Mouse (Mus musculus): ENCODE results near the gene Papola. TPM values are rescaled to one million over a fixed set of nuclear protein-coding genes. Genes with fewer than 3 reads are reported as not detected.

The Papola gene
- total RNA-seq, 1 experiment, result 131 TPM

DNA sequence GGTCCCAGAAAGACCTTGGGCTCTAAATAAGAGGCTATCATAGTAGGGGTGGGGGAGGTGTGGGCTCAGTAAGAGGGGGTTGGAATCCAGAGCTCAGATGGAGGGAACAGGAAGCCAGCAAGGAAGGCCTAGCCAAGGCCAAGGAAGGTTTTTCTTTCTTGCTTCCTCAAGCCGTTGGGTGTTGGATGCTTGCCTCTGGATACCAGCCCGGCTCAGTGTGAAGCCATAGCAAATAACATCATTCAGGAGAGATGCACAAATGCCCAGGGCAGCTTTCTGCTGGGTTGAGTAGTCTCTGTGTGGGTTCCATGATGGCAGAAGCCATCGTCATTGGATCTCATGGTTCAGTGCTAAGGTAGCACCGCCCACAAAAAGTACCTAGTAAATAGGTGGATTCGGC, 94.3 kb downstream of the Papola start:
- in situ Hi-C loops (cut with MboI; ENCODE audit: low sequenced_read_pairs in 2 of 2, unreplicated experiment in 2 of 2), result no loop called here
- no peak for DNase-seq (ENCODE audit: low read depth, low spot score)
- Histone ChIP-seq H3K27ac (ENCODE audit: insufficient read depth, low read depth, low read length, poor library complexity, severe bottlenecking) (no peak overlapping the region), H3K9ac (ENCODE audit: insufficient read depth, low read depth, low read length, poor library complexity, severe bottlenecking) (no peak overlapping the region), H3K9me3 (ENCODE audit: control insufficient read depth, insufficient read depth, low read depth, low read length) (no peaks in the 10 kb centered on the region), H3K4me1 (ENCODE audit: control insufficient read depth in 2 of 2, insufficient read depth in 2 of 2, low read length in 2 of 2, poor library complexity in 1 of 2) (no peaks in the 10 kb centered on the region), H3K36me3 (ENCODE audit: control insufficient read depth, insufficient read depth, low read length, poor library complexity, severe bottlenecking) (no peaks in the 10 kb centered on the region), H3K4me3 (ENCODE audit: insufficient read depth in 1 of 2, low read depth in 1 of 2, low read length in 2 of 2, poor library complexity in 1 of 2, severe bottlenecking in 1 of 2) (no peak overlapping the region)
- TF ChIP-seq MAFK (IDR thresholded peaks at IDR 0.05; ENCODE audit: insufficient read depth, low read depth, low read length) (no peak), ZC3H11A (IDR thresholded peaks at IDR 0.05; ENCODE audit: borderline replicate concordance, low read depth, low read length) (no peak), ZNF384 (IDR thresholded peaks at IDR 0.05; ENCODE audit: low read depth, low read length) (no peak), CHD2 (IDR thresholded peaks at IDR 0.05; ENCODE audit: low read depth, low read length) (no peak), HCFC1 (IDR thresholded peaks at IDR 0.05; ENCODE audit: borderline replicate concordance, insufficient read depth, low read length) (no peak)

DNA sequence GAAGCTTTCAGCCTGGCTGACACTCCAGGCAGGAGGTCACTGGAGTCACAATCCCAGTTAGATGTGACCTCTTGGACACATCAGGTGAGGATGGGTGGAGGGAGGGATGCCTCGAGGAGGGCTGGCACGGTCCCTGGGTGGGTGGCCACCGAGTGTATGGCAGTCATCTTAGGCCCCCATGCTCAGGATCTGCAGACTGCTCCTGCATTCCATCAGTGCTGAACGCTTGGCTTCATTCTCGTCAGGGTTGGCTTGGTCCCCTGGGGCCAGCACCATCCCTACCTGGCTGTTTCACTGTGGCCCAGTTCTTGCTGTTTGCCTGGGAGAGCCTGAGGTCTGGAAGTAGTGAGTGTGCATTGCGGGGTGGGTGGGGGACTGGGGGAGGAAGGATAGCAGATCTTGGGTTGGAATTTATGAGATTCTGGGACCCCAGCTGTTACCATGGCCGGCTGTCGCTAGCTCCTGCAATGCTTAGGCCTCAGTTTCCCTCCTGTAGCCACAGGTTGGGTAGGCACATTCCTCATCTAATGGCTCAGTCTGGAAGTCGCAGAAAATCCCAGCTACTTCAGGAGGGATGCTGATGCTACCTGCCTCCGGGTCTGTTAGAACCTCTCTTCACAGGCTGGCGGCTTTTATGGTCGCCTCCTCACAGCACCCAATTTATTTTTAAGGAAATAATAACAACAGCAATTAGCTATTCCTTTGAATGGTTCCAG, 99.5 kb downstream of the Papola start:
- no peak overlapping the region for H3K9ac ChIP-seq (ENCODE audit: insufficient read depth, low read depth, low read length, poor library complexity, severe bottlenecking)
- TF ChIP-seq ZNF384 (IDR thresholded peaks at IDR 0.05; ENCODE audit: low read depth, low read length) (no peak), CHD2 (IDR thresholded peaks at IDR 0.05; ENCODE audit: low read depth, low read length) (no peak), MAFK (IDR thresholded peaks at IDR 0.05; ENCODE audit: insufficient read depth, low read depth, low read length) (no peak), HCFC1 (IDR thresholded peaks at IDR 0.05; ENCODE audit: borderline replicate concordance, insufficient read depth, low read length) (no peak), ZC3H11A (IDR thresholded peaks at IDR 0.05; ENCODE audit: borderline replicate concordance, low read depth, low read length) (no peak)
- in situ Hi-C loops (cut with MboI; ENCODE audit: low sequenced_read_pairs in 2 of 2, unreplicated experiment in 2 of 2), result no loop called here
- H3K27ac ChIP-seq (ENCODE audit: insufficient read depth, low read depth, low read length, poor library complexity, severe bottlenecking), result no peak overlapping the region
- H3K4me3 ChIP-seq (ENCODE audit: insufficient read depth in 1 of 2, low read depth in 1 of 2, low read length in 2 of 2, poor library complexity in 1 of 2, severe bottlenecking in 1 of 2), result no peak overlapping the region
- H3K4me1 ChIP-seq (ENCODE audit: control insufficient read depth in 2 of 2, insufficient read depth in 2 of 2, low read length in 2 of 2, poor library complexity in 1 of 2), result peaks cover 0 to 3% of the 10 kb centered on the region in 2 experiments; a peak in 2 of 4 replicates
- no peaks in the 10 kb centered on the region for H3K9me3 ChIP-seq (ENCODE audit: control insufficient read depth, insufficient read depth, low read depth, low read length)
- DNase-seq (ENCODE audit: low read depth, low spot score), result no peak
- no peaks in the 10 kb centered on the region for H3K36me3 ChIP-seq (ENCODE audit: control insufficient read depth, insufficient read depth, low read length, poor library complexity, severe bottlenecking)

DNA sequence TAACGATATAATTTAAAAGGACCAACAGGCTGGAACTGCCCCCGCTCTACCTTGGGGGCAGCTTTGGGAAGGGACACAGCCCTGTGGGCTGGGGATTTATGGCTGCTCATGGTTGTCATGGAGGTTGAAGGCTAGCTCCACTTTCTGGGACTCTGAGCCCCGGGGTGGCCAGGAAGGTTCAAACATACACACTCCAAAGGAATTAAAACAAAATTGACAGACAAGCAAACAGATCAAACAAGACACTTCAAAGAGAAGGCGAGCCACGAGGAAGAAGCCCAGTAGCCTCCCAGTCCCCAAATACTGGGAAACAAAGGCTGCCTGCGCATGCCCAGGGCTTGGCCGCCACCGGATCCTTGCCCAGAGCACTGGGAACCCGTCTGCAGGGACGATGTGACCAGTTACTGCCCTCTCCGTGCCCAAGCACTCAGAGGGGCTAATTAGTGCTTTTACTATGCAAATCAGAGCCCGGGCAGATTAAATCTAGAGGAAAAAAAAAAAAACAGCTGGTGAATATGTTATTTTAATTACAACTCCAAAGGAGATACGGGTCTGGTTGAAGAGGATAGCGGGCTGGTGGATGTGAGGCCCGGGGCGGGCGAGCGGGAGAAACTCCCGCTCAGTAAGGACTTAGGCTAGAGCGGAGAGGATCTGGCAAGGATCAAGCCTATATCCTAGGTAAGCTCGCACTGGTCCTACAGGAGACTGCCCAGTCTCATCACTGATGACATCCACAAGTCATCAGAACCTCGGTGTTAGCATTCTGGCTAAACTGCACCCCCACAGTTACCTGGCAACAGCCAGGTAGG, 100.2 kb downstream of the Papola start:
- H3K9ac ChIP-seq (ENCODE audit: insufficient read depth, low read depth, low read length, poor library complexity, severe bottlenecking), result no peak overlapping the region
- in situ Hi-C loops (cut with MboI; ENCODE audit: low sequenced_read_pairs in 2 of 2, unreplicated experiment in 2 of 2), result no loop called here
- no peak overlapping the region for H3K4me3 ChIP-seq (ENCODE audit: insufficient read depth in 1 of 2, low read depth in 1 of 2, low read length in 2 of 2, poor library complexity in 1 of 2, severe bottlenecking in 1 of 2)
- no peaks in the 10 kb centered on the region for H3K9me3 ChIP-seq (ENCODE audit: control insufficient read depth, insufficient read depth, low read depth, low read length)
- no peak for DNase-seq (ENCODE audit: low read depth, low spot score)
- no peak overlapping the region for H3K27ac ChIP-seq (ENCODE audit: insufficient read depth, low read depth, low read length, poor library complexity, severe bottlenecking)
- no peaks in the 10 kb centered on the region for H3K36me3 ChIP-seq (ENCODE audit: control insufficient read depth, insufficient read depth, low read length, poor library complexity, severe bottlenecking)
- peaks cover 0 to 3% of the 10 kb centered on the region in 2 experiments; a peak in 2 of 4 replicates for H3K4me1 ChIP-seq (ENCODE audit: control insufficient read depth in 2 of 2, insufficient read depth in 2 of 2, low read length in 2 of 2, poor library complexity in 1 of 2)
- no peak for TF ChIP-seq ZC3H11A (IDR thresholded peaks at IDR 0.05; ENCODE audit: borderline replicate concordance, low read depth, low read length)
- TF ChIP-seq CHD2 (IDR thresholded peaks at IDR 0.05; ENCODE audit: low read depth, low read length), result no peak
- no peak for TF ChIP-seq MAFK (IDR thresholded peaks at IDR 0.05; ENCODE audit: insufficient read depth, low read depth, low read length)

Other genes starting within 250 kb of the Papola start
- 1.2 and 2.4 TPM in 2 replicates for gene Bdkrb2, start 221.5 kb upstream of the Papola start, total RNA-seq (2012; rRNA removed)
- gene Bdkrb1, start 181.6 kb upstream of the Papola start, total RNA-seq (2012; rRNA removed), result not detected in 2 replicates
- gene Gskip, start 99.9 kb upstream of the Papola start, total RNA-seq (2012; rRNA removed), result 7.2 and 8.6 TPM in 2 replicates
- 25.2 and 30.9 TPM in 2 replicates for gene Atg2b, start 99.5 kb upstream of the Papola start, total RNA-seq (2012; rRNA removed)
- gene Ak7, start 78.7 kb upstream of the Papola start, total RNA-seq (2012; rRNA removed), result 2.3 and 6.5 TPM in 2 replicates
- gene Vrk1, start 225.5 kb downstream of the Papola start, total RNA-seq (2012; rRNA removed), result 46.7 and 56.6 TPM in 2 replicates